Mouse (Mus musculus) C3H10T1/2 (cell line): ENCODE measurements around the gene Gm6309. TPM values are rescaled to one million over a fixed set of nuclear protein-coding genes. Genes with fewer than 3 reads are reported as not detected.

Source experiments
- polyA plus RNA-seq, 2 experiments: library from polyadenylated mRNA; unstranded; fragments of >200 nt; fragmentation: generic; extraction: Trizol; gene quantifications; one replicate each; pipeline ENCODE4 v1.2.1; 2012; ENCODE audit warnings: missing spikeins in 2 of 2

Gm6309 gene
- polyA plus RNA-seq = not detected

DNA sequence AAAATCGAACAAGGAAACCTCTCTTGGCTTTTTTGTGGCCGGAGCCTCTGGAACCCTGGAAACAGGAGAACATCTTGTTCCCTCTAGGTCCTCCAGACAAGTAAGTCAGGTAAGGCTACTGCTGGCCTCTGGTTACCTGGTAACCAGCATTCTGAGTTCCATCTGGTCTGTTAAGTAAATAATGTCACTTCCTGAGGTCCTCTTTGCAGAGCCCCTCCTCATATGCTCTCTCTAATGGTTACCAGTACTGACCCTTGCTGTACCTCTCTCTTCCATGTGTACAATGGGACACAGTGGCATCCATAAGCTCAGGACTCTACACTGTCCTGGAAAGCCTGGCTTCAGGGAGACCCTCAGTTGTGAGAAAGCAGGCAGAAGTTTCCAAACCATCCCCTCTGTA is at the start of gene Gm6309:
Gm6309 (minus strand) TSS at position 101 of the 400 bp plus-strand sequence.

DNA sequence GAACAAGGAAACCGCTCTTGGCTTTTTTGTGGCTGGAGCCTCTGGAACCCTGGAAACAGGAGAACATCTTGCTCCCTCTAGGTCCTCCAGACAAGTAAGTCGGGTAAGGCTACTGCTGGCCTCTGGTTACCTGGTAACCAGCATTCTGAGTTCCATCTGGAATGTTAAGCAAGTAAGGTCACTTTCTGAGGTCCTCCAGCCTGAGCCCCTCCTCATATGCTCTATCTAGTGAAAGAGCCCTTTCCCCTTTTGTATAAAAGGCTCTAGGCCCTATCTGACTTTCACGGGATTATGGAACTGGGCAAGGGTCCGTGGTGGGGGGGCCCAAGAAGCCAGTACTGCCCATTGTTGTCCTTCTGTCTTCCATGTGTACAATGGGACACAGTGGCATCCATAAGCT is 14.7 kb upstream of the Gm6309 start, which contains the start of gene 1700001J03Rik:
1700001J03Rik (minus strand) TSS at position 101 of the 400 bp plus-strand sequence.

DNA sequence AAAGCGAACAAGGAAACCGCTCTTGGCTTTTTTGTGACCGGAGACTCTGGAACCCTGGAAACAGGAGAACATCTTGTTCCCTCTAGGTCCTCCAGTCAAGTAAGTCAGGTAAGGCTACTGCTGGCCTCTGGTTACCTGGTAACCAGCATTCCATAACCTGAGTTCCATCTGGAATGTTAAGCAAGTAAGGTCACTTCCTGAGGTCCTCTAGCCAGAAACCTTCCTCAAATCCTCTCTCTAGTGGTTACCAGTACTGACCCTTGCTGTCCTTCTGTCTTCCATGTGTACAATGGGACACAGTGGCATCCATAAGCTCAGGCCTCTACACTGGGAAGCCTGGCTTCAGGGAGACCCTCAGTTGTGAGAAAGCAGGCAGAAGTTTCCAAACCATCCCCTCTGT is 10.1 kb downstream of the Gm6309 start, which contains the start of gene Gm5565:
Gm5565 (minus strand) TSS at position 101 of the 400 bp plus-strand sequence.

Other genes with a start within 250 kb of the Gm6309 start
- not detected for gene Cyp3a25, start 161.1 kb downstream of the Gm6309 start, polyA plus RNA-seq
- not detected for gene Cyp3a59, start 91.5 kb downstream of the Gm6309 start, polyA plus RNA-seq
- not detected for gene Gm5565, start 10.2 kb downstream of the Gm6309 start, polyA plus RNA-seq
- gene 1700001J03Rik, start 14.6 kb upstream of the Gm6309 start, polyA plus RNA-seq = not detected
- 10 to 100 TPM in 1 of 2 experiments, under 1 TPM in 1; 0.83 to 13.3 TPM for gene Rnf6, start 50.8 kb upstream of the Gm6309 start, polyA plus RNA-seq
- gene Cdk8, start 60.5 kb upstream of the Gm6309 start, polyA plus RNA-seq = 1 to 10 TPM; 1.2 to 6.9 TPM
- not detected for gene Wasf3, start 214.3 kb upstream of the Gm6309 start, polyA plus RNA-seq